Mouse (Mus musculus) lung, postnatal 0 days (tissue): ENCODE data around the gene Csf1.

Experiments
- CTCF ChIP-seq: IDR thresholded peaks from 2 replicates; pipeline ENCODE4 v1.5.1; 2016; ENCODE audit warnings: antibody characterized with exemption, mild to moderate bottlenecking
- EP300 ChIP-seq: IDR thresholded peaks from 2 replicates; pipeline ENCODE4 v1.6.1; 2016; ENCODE audit warnings: antibody characterized with exemption, mild to moderate bottlenecking, control low read depth

DNA sequence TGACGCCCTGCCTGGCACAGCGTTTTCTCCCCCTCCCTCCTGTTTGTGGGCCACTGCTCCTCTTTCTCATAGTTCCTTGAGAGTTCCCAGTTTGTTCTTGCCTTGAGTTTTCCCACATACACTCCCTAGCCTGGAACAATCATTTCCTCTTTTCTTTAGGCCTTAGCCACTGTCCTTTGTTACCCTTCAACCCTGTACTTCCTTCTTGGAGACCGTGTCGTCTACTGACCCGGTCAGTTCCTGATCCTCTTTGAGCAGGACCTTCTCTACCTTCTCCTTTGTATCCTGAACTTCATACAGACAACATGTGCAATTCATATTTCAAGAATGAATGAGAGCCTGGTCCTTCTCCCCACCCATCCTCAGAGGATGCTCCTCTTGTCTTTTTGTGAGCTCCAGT is 21.0 kb upstream of the Csf1 start:
- TF ChIP-seq CTCF = no peak
- no peak for TF ChIP-seq EP300
